Mouse (Mus musculus) E14TG2a.4 (cell line): ENCODE measurements around the gene Cenpe.

Source experiments
- CTCF ChIP-seq: conservative IDR thresholded peaks from 2 replicates; pipeline ENCODE4 v1.5.1; 2014; ENCODE audit warnings: low read length
- NANOG ChIP-seq: IDR thresholded peaks from 2 replicates; pipeline ENCODE4 v1.6.1; 2014; ENCODE audit warnings: borderline replicate concordance, low read length, mixed read lengths

DNA sequence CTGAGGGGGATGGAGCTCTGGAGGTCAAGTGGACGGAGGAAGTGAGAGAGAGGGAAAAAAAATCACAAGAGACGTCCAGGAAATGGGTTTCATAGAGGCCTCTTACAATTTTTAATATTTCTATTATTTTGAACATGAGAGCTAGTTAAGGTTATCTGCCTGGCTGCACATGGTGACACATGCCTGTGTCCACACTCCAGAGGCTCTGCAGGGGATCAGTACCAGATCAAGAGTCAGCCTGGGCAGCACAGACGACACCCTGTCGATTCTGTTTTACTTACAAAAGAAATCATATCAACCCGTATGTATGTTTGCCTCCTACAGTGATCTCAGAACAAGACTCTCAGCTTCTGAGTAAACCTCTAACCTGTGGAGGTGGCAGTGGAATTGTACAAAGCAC lies 56.3 kb downstream of the Cenpe start:
- TF ChIP-seq CTCF, result no peak
- TF ChIP-seq NANOG, result no peak
